Mouse (Mus musculus): ENCODE results near the gene Ptn. TPM values are rescaled to one million over a fixed set of nuclear protein-coding genes. Genes with fewer than 3 reads are reported as not detected.

Ptn gene
- total RNA-seq, 2 experiments from 2014 or later: 0.57 to 1.1 TPM

Small RNA genes within 50 kb of the gene (microRNA-seq; reads per million reads assigned to microRNA genes)
- not detected for gene Gm25111
